Mouse (Mus musculus): ENCODE data around the gene Gm7271. TPM values are rescaled to one million over a fixed set of nuclear protein-coding genes. Genes with fewer than 3 reads are reported as not detected.

Gene Gm7271
- total RNA-seq, 2 experiments from 2014 or later: not detected

DNA sequence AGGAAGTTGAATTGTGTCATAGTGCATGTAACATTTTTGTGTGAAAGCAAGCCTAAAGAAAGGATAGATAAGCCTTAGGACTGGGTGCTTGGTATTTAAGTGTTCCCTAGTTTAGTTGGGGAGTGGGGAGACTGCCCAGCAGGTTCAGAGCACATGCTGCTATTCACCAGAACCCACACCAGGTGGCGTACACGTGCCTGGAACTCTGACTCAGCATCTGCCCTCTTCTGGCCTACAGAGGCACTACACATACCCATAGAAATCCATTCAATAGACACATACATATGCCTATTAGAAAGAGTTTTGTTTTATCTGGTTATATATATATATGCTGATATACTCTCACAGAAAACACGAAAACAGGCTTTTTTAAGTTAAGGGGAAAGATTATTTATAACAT, 81.5 kb downstream of the Gm7271 start:
- intact Hi-C loops (cut with DNase I): no loop called here
- peak in 1 of 2 experiments; percentile 30 for DNase-seq

Other genes with a start within 250 kb of the Gm7271 start
- 10 to 100 TPM; 14.8 to 15.1 TPM for gene Clock, start 179.2 kb upstream of the Gm7271 start, total RNA-seq (2021)
- not detected for gene Pdcl2, start 152.9 kb upstream of the Gm7271 start, total RNA-seq (2021)
- gene Nmu, start 120.3 kb upstream of the Gm7271 start, total RNA-seq (2021): not detected
- gene Exoc1, start 45.3 kb downstream of the Gm7271 start, total RNA-seq (2021): 10 to 100 TPM in 1 of 2 experiments, 1 to 10 TPM in 1; 9.9 to 10.4 TPM
- gene Cep135, start 104.7 kb downstream of the Gm7271 start, total RNA-seq (2021): 1 to 10 TPM in 1 of 2 experiments, under 1 TPM in 1; 0.86 to 1.0 TPM
- gene C530008M17Rik, start 172.5 kb downstream of the Gm7271 start, total RNA-seq (2021): 1 to 10 TPM in 1 of 2 experiments, under 1 TPM in 1; 0.97 to 2.4 TPM